Mouse (Mus musculus): ENCODE data around the gene Safb2. TPM values are rescaled to one million over a fixed set of nuclear protein-coding genes. Genes with fewer than 3 reads are reported as not detected.
"Not testable (repeated sequence)": the region's sequence is repeated elsewhere in the genome, so short reads cannot be mapped to it uniquely, and the experiment has no call there.

Safb2 gene
- polyA plus RNA-seq (2015; fragmentation: Nextera tagmentation; extraction: Ambion mirVana) = 19.7 and 23.1 TPM in 2 replicates

DNA sequence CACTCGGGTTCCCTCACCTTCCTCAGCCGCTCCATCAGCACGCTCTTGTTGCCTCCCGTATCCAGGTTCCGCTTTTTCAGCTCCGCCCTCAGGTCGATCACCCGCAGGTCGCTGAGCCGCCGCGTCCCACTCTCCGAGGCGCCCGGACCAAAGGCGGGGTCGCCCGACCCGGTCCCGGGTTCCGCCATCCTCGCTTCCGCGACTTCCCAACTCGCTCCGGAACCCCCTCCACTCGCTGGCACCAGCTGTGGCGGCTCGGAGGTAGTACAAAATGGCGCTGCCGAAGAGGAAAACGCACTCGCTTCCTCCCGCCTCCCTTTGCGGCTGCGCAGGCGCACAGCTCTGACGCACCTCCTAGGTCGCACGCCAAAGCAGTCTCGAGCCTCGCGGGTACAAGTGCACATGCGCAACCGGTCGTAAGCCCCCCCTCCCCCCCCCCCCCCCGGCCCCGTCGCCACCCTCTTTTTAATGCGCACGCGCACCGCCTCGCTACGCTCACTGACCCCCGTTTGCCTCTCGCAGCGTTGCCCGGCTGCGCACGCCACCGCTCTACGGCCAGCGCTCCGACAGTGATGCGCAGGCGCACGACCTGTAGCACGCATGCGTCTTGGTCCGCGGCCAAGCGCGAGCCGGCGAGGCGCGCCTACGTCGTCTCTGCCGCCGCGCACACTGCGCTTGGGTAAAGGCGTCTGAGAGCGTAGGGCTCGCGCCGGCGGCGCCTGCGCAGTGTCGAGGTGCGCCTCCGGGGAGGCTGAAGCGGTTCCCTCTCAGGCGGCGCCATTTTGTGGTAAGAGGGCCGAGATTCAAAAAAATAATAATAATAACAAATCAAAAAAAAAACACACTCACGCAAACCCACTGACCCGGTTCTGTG is at the start of gene Safb2, which contains the start of gene Safb:
Safb2 (minus strand) TSS at position 329 of the 874 bp plus-strand sequence.
Safb (plus strand) TSS at position 569 of the 874 bp plus-strand sequence.
- 1% methylated on average over 94 of the region's 101 CpGs for WGBS (ENCODE audit: insufficient replicate concordance)
- ATAC-seq (peak; percentile 92), DNase-seq (peak; percentile 98)
- H3K9me3 ChIP-seq (ENCODE audit: low read length) = no peaks in the 10 kb centered on the region
- peak within 1 kb of the TSS; percentile 89 for H3K4me2 ChIP-seq (ENCODE audit: low read depth, low read length)
- H3K36me3 ChIP-seq (replicated peaks; ENCODE audit: insufficient read depth, low read length) = peaks cover 65% of the 10 kb centered on the region
- H3K27ac ChIP-seq (ENCODE audit: low read depth) = peak within 1 kb of the TSS; percentile 99
- peak; percentile 19; the same call in 1 of the 2 replicates for TF ChIP-seq CTCF (IDR thresholded peaks at IDR 0.05; ENCODE audit: low read depth)
- TF ChIP-seq EP300 (IDR thresholded peaks at IDR 0.05; ENCODE audit: low read depth) = no peak
- no peaks in the 10 kb centered on the region for H3K27me3 ChIP-seq (ENCODE audit: insufficient read depth, low read length)
- peak within 1 kb of the TSS; percentile 97 for H3K9ac ChIP-seq (replicated peaks)
- H3K4me1 ChIP-seq (ENCODE audit: insufficient read depth) = peaks cover 32% of the 10 kb centered on the region
- peak within 1 kb of the TSS; percentile 84 for H3K4me3 ChIP-seq (ENCODE audit: low read depth, low read length)

DNA sequence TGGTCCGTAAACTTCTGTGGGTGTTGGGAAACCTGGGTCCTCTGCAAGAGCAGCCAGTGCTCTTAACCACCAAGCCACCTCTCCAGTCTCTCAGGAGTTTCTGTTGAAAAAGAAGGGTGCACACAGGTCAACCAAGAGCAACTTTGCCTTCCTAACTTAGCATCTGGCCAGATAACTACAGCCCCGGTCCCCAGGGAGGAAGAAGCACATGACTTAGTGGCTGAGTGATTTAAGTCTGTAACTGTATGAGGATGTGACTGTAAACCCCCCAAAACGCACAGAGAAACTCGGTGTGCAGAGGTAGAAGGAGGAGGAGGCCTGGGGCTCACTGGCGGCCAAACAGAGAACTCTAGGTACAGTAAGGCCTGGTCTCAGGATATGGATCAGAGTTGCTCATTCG is 49.6 kb upstream of the Safb2 start:
- no peak for DNase-seq
- 58% methylated on average over 6 of the region's 6 CpGs for WGBS (ENCODE audit: insufficient replicate concordance)
- no peaks in the 10 kb centered on the region for H3K4me1 ChIP-seq (ENCODE audit: insufficient read depth)
- no peak overlapping the region for H3K27ac ChIP-seq (ENCODE audit: low read depth)
- peak; percentile 40 for ATAC-seq
- H3K27me3 ChIP-seq (ENCODE audit: insufficient read depth, low read length) = no peaks in the 10 kb centered on the region
- H3K4me2 ChIP-seq (ENCODE audit: low read depth, low read length) = no peak overlapping the region
- H3K36me3 ChIP-seq (replicated peaks; ENCODE audit: insufficient read depth, low read length) = no peaks in the 10 kb centered on the region
- no peak overlapping the region for H3K9ac ChIP-seq (replicated peaks)
- no peak overlapping the region for H3K4me3 ChIP-seq (ENCODE audit: low read depth, low read length)
- TF ChIP-seq CTCF (IDR thresholded peaks at IDR 0.05; ENCODE audit: low read depth) = no peak
- no peak for TF ChIP-seq EP300 (IDR thresholded peaks at IDR 0.05; ENCODE audit: low read depth)
- no peaks in the 10 kb centered on the region for H3K9me3 ChIP-seq (ENCODE audit: low read length)

DNA sequence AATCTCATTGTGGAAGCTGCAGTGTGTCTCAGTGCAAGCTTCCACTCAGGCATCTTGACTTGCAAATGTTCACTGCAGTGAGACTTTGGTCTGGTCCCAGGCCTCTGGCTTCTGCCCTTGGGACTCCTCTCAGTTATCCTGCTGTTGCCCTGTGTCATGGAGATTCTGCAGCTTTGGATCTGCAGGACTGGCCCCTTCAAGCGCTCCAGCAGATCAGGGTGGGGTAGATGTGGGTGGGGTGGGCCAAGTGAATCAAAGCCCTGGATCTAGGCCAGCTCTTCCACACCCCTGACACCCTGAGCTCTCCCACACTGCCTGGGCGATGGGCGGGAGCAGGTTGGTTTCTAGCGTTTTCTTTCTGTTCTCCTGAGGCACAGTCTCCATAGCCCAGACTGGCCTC is 47.4 kb upstream of the Safb2 start:
- 52% methylated on average over 4 of the region's 4 CpGs for WGBS (ENCODE audit: insufficient replicate concordance)
- H3K4me2 ChIP-seq (ENCODE audit: low read depth, low read length) = no peak overlapping the region
- no peaks in the 10 kb centered on the region for H3K9me3 ChIP-seq (ENCODE audit: low read length)
- H3K27me3 ChIP-seq (ENCODE audit: insufficient read depth, low read length) = no peaks in the 10 kb centered on the region
- no peak overlapping the region for H3K27ac ChIP-seq (ENCODE audit: low read depth)
- no peak overlapping the region for H3K4me3 ChIP-seq (ENCODE audit: low read depth, low read length)
- no peaks in the 10 kb centered on the region for H3K36me3 ChIP-seq (replicated peaks; ENCODE audit: insufficient read depth, low read length)
- TF ChIP-seq CTCF (IDR thresholded peaks at IDR 0.05; ENCODE audit: low read depth) (no peak), EP300 (IDR thresholded peaks at IDR 0.05; ENCODE audit: low read depth) (no peak)
- peaks cover 12% of the 10 kb centered on the region for H3K4me1 ChIP-seq (ENCODE audit: insufficient read depth)
- ATAC-seq (no peak), DNase-seq (no peak)
- H3K9ac ChIP-seq (replicated peaks) = no peak overlapping the region

DNA sequence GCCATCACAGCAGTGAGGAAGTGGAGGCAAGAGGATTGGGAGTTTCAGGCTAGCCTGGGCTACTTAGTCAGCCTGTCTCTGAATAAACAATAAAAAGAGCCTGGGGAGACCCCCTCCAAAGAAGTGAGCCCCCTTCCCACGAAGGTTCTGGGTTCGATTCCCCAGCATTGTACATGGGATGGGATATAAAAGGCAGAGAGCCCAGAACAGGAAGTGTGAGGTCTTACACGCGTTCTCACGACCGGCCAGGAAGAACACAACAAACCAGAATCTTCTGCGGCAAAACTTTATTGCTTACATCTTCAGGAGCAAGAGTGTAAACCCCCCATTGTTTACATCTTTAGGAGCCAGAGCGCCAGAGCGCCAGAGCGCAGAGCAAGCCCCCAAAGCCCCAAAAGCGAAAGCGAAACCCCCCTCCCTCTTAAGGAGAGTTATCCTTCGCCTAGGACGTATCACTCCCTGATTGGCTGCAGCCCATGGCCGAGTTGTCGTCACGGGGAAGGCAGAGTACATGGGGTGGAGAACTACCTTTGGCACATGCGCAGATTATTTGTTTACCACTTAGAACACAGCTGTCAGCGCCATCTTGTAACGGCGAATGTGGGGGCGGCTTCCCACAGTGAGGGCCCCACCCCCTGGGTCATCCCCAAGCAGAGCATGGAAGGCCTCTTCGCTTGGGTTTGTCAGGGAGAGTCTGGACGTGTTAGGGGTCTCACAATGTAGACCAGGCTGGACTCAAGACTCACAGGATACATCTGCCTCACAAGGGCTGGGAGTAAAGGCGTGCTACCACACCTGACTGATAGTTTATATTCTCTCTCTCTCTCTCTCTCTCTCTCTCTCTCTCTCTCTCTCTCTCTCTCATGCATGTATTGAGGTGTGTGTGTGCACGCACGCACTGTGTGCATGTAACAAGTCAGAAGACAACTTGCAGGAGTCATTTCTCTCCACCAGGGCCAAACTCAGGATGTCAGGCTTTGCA is 45.7 kb upstream of the Safb2 start:
- not testable (repeated sequence) for DNase-seq; H3K4me3 ChIP-seq (ENCODE audit: low read depth, low read length); H3K9me3 ChIP-seq (ENCODE audit: low read length); H3K27ac ChIP-seq (ENCODE audit: low read depth); H3K4me2 ChIP-seq (ENCODE audit: low read depth, low read length); ATAC-seq; H3K9ac ChIP-seq (replicated peaks); H3K36me3 ChIP-seq (replicated peaks; ENCODE audit: insufficient read depth, low read length); H3K27me3 ChIP-seq (ENCODE audit: insufficient read depth, low read length)
- peaks cover 20% of the 10 kb centered on the region for H3K4me1 ChIP-seq (ENCODE audit: insufficient read depth)
- WGBS (ENCODE audit: insufficient replicate concordance) = 82% methylated on average over 23 of the region's 27 CpGs

DNA sequence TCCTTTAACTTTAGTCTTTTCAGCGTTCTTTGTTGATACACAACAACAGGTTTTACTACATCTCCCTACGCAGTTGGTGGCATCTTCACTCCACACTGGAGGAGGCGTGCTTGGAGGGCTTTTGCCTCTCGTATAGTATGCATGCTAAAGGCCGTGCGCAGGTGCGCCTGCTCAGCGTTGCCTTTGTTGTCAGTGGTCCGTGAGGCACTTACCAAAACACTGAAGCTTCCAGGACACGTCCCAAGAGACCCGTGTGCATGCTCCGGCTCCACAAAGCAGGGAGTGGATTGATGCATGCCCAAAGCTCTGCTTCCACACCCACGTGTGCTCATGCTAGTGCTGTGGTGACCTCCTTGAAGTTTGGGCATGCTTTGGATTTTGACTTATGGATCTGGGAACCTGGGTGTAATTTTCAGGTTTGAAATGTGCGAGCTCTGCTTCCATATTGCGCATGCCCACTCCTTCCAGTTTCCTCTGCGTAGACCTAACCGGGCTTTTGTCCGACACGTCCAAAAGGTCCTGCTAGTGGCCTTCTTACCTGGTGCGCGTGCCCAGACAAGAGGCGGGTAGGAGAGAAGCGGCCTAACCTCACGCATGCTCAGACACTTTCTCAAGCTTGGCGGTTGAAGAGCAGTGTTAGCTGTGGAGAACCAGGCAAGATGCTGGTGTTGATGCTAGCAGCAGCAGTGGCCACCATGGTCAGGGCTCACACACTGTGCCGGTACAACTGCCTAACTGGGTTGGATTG is 43.3 kb upstream of the Safb2 start, which contains the start of gene Catsperd:
Catsperd (plus strand) TSS at position 614 of the 748 bp plus-strand sequence.
- Histone ChIP-seq H3K27ac (ENCODE audit: low read depth) (peak within 1 kb of the TSS; percentile 80), H3K4me2 (ENCODE audit: low read depth, low read length) (peak within 1 kb of the TSS; percentile 94), H3K36me3 (replicated peaks; ENCODE audit: insufficient read depth, low read length) (peaks cover under 1% of the 10 kb centered on the region; the same call in 1 of the 2 replicates), H3K9me3 (ENCODE audit: low read length) (no peaks in the 10 kb centered on the region), H3K9ac (replicated peaks) (peak within 1 kb of the TSS; percentile 86), H3K27me3 (ENCODE audit: insufficient read depth, low read length) (no peaks in the 10 kb centered on the region), H3K4me3 (ENCODE audit: low read depth, low read length) (peak within 1 kb of the TSS; percentile 85), H3K4me1 (ENCODE audit: insufficient read depth) (peaks cover 23% of the 10 kb centered on the region)
- no peak for TF ChIP-seq EP300 (IDR thresholded peaks at IDR 0.05; ENCODE audit: low read depth)
- no peak for TF ChIP-seq CTCF (IDR thresholded peaks at IDR 0.05; ENCODE audit: low read depth)
- ATAC-seq (peak; percentile 26), DNase-seq (no peak)
- WGBS (ENCODE audit: insufficient replicate concordance) = 11% methylated on average over 26 of the region's 26 CpGs

All from liver, postnatal 0 days (tissue).